Mouse (Mus musculus) thymus, postnatal 0 days (tissue): Measurements from ENCODE around the gene Dnajc5. TPM values are rescaled to one million over a fixed set of nuclear protein-coding genes. Genes with fewer than 3 reads are reported as not detected.

Experiments
- DNase-seq: peaks from one replicate; pipeline ENCODE4 v3.0.0-alpha.2; 2015; ENCODE audit warnings: low spot score
- polyA plus RNA-seq: library from polyadenylated mRNA; unstranded; fragments of >200 nt; fragmentation: Nextera tagmentation; extraction: Ambion mirVana; gene quantifications from 2 replicates; pipeline ENCODE4 v1.2.1, GENCODE M21; 2015

Dnajc5 gene
- polyA plus RNA-seq, 1 experiment from 2014 or later: 86.7 TPM

DNA sequence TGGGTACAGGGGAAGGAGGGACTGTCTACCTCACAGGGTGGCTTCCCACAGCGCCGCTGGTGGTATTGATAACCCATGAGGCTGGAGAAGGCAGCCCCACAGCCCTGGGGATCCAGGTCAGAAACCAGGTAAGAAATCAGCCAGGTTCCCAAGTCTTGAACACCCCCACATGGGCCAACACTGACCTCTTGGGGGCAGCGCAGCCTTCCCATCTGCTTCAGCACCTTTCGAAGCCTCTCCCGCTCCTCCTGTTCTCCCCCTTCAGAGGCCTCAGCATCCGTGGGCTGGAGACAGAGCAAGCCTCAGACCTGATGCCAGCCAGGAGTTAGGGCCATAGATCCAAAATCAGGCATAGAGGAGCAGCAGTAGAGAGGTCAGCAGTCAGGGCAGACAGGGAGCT is 67.5 kb downstream of the Dnajc5 start:
- no peak for DNase-seq

DNA sequence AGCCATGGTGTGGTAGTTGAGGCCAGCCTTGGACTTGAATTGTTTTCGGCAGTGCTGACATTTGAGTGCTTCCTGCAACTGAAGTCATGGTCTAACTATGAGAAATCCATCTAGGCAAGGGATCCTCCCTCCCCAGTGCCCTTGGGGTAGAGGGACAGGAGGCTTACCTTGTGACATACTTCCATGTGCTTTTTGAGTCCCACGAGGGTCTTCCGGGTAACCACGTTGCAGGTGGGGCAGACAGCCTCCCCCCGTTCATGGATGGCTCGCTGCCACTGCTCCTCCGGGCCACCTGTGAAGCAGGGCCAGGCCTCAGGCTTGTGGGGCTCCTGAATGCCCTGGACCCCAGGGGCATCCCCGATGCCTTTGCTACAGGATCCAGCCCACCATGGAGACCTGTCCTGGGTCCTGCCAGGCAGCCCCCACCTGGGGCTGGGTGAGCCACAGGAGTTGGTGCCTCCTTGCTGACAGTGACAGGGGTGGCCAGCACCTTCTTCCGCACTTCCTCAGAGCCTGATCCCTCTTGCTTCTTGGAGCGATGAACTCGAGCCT is 68.0 kb downstream of the Dnajc5 start:
- no peak for DNase-seq

DNA sequence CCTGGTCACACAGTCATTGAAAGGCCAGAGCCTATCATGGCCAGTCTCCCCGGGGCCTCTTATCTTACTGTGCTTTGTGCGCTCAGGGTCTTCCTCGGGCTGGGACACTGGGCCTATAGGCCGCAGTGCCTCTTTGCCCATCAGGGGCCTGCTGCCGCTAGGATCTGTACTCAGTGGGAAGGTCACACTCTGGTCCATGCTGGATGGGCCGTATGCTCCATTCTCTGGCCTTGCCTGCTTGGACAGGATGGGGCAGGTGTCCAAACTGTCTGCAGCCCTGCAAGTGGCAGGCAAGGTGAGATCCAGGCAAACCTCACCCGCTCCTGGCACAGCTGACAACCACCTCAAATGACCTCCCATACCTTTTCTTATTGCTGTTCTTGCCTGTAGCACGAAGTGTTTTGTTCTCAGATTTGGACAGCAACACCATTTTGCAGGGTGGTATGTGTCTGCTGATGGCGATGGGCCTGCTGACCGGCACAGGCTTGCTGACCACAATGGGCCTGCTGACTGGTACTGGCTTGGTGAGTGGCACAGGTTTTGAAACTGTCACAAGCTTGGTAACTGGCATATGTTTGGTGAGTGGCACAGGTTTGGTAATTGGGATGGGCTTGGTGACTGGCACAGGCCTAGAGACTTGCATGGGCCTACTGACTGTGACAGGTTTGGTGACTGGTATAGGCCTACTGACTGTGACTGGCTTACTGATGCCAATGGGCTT is 68.9 kb downstream of the Dnajc5 start:
- DNase-seq: no peak

DNA sequence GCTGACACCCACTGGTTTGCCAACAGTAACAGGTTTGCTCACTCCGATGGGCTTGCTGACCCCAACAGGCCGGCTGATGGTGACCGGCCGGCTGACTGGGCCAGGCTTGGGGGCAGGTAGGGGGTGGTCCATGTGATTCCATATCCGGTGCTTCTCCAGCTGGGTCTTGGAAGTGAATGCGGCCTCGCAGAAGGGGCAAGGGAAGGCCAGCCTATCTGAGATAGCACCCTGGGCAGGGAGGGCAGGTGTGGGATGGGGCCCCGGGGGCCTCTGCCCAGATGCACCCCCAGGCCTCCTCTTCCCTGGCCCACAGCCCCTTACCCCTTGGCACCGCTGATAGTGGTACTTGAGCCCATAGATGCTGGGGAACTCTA is 69.4 kb downstream of the Dnajc5 start:
- no peak for DNase-seq

DNA sequence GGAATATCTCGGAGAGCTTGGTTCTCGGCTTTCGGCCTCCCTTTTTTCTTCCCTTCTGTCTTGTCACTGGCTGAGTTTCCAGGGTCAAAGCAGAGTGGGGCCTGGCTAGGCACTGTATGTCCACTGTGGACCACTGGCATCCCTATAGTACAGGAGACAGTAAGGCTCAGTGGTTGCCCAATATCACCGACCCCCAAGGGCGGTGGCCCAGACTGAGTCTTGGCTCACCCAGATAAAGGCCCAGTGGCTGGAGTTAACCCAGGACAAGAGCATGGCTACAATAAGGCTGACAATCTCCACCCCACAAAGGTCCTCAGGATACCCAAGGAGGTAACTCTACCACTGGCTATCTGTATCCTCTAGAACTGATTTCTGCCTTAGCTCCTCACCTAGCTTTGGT is 70.2 kb downstream of the Dnajc5 start:
- no peak for DNase-seq

DNA sequence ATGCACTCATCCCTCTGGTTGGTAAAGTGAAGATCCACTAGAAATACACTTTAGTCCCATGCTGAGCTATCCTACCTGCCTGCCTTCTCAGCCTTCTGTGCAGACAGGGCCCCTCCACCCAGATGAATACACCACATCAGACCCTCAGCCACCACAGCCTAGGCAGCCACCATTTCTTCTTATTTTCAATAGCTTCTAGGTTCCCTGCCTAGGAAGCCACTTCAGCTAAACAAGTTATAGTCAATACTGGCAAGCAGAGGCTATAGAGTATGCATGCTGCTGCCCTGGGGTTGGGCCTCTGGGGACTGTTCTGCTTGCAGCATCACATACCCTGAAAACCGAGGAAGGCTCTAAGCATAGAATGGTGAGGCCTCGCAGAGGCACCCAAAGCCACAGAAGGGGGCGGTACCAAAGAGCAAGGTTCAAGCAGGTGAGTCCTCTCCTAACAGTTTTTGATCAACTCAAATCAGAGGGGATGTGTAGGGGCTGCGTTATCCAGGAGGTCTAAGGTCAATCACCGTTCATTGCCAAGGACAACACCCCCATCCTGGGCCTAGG is 71.3 kb downstream of the Dnajc5 start, which contains the start of gene Prpf6:
Gene Prpf6, plus strand, starts transcription at position 341 of the 558 bp plus-strand sequence.
- DNase-seq: peak; percentile 67

DNA sequence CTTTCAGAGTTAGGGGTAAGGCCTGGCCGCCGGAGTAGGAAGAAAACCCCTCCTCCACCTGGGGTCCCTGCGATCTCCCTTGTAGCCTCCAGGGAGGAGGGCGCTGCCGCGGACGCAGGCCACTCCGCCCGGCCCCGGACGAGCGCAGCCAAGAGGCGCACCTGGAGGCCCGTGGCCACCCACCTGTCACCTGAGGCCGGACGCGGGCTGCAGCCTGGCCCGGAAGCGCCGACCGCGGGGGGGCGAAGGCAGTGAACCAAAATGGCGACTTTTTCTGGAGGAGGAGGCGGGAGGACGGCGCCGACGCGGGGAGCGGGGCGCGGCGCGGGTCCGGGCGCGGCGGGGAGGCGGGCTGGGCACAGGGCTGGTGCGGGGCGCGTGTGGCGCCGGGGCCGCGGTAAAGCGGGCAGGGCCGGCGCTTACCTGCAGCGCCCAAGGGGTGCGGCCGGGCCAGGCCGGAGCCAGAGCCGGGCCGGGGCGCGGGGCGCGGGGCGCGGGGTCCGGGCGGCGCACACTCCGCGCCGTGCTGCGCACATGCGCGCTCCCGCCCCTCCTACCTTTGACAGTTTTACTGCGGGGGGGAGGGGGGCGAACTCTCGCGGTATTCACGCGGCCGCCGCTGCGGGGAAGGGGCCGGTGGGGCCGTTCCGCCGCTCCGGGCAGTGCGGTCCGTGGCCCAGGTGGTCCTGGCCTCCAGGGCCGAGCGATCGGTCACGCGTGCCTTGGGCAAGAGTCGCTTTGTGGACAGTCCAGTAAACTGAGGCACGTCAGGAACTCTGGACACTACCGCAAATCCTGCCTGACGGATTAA is 72.2 kb downstream of the Dnajc5 start, which contains the start of gene Zfp512b:
Gene Zfp512b, minus strand, starts transcription at position 573 of the 811 bp plus-strand sequence.
- DNase-seq: peak; percentile 63

DNA sequence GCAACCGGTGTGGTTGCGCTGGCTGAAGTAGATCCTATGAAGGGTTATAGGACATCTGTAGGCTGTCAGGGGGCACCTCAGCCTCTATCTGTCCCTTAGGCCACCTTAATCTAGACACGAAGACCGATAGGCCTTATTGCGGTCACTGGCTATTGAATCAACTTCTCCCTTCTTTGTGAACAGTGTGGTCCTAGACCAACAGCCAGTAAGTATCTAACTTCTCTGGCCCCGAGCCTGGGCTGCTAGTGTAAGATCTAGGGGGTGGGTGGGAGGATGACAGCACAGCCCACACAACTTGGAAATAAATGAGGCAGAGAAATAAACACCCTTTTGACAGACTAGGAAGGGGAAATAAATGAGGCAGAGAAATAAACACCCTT is 72.7 kb downstream of the Dnajc5 start:
- DNase-seq: no peak

DNA sequence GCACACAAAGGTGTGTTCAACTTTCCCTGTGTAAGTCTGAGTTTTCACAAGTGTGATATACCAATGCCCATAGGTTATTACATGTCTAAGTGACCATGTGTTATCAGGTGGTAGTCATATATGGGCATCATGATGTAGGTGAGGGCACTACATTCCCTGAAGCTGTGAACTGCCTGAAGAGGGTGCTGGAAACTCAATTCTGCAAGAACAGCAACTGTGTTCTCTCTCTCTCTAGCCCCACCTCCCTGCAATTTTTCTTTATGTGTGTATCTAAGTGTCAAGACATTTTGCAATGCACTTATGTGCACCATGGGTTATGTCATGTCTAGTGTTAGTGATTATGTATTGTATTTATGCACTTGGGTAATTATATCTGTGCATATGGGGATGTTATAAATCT is 73.7 kb downstream of the Dnajc5 start:
- DNase-seq: no peak

DNA sequence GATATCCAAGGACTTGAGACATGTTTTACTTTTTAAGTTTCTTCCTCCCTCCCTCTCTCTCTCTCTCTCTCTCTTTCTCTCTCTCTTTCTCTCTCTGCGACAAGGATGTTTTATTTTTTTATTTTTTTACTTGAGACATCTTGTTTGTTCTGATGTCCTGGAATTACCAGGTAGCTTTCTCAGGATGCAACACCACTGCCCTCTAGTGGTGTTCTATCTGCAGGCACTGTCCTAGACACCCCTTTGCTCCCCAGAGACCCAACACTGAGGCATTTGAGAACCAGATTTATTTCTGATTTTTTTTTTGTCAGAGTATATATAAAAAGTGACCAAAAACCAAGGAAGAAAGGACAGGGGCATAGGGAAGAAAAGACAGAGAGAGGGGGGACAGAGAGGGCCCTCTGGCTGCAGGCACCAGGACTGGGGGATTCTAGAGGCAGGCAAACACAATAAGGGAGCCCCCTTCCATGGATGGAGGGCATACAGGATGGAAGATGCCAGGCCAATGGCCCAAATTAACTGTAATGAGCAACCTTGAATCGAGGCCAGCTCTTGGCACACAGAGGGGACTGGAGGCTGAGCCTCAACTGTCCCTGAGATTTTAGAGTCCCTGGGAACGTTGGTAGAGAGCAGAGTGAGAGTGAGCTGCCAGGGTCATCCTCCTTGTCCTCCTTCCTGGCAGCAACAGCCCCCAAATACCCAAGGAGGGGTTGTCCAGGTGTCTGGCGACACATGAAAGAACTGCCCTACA is 74.8 kb downstream of the Dnajc5 start:
- peak; percentile 64 for DNase-seq

DNA sequence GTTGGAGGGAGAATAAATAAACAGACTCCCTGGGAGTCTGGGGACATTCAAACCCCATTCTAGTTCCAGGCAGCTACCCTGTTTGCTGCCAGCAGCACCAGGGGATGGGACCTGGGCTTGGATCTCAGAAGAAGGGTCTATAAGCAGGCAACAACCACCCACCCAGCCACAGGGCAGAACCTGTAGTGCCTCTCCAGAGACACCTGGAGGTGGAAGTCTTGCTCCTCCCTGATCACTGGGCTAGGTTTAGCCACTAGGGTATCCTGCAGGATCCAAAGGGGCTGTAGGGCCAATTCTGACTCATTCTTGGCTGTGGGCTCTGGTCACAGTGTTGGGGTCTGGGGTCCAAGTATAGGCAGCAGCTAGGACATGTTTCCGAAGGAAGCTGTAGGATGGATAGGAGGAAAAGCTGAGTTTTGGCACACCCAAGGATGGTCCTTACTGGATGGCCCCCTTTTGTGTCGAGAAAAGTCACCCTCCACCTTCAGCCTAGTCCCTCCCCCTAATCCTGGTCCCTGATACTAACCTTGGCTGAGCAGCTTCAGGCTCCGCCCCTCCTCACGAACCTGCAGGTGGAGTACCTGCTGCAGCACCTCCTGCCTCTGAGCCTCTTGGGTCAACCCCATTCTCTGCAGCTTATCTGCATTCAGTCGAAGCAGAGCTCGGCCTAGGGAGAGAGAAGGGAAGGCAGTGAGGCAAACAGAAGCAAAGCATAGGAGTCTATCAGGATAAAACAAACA is 76.1 kb downstream of the Dnajc5 start:
- DNase-seq: no peak

DNA sequence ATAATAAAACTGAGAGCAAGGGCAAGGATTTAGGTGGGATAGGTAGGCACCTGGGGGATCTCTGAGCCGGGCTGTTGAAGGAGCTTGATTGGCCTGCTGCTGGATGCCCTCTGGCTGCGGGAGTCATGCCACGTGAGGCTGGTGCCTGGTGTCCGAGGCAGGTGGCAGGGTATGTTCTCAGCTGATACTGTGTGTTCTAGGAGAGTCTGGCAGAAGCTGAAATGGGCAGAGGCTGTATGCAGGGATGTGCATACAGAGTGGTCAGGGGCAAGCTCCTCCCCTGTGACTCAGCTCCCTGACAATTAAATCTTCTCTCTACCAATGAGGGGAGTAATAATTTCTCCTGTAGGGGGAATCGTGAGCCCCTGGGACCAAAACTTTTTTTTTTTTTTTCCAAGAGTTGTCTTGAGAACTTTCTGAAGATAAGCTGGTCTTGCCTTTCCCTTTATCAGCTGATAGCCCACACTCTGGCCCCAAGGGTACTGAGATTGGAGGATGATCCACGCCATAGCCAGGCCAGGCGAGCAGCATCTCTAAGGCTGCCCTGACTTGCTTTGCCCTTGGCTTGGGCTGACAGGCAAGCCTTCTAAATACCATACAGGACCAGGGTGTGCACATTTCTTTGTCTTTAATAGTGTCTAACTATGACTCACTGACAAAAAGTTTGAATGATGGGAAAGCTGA is 77.2 kb downstream of the Dnajc5 start:
- no peak for DNase-seq

DNA sequence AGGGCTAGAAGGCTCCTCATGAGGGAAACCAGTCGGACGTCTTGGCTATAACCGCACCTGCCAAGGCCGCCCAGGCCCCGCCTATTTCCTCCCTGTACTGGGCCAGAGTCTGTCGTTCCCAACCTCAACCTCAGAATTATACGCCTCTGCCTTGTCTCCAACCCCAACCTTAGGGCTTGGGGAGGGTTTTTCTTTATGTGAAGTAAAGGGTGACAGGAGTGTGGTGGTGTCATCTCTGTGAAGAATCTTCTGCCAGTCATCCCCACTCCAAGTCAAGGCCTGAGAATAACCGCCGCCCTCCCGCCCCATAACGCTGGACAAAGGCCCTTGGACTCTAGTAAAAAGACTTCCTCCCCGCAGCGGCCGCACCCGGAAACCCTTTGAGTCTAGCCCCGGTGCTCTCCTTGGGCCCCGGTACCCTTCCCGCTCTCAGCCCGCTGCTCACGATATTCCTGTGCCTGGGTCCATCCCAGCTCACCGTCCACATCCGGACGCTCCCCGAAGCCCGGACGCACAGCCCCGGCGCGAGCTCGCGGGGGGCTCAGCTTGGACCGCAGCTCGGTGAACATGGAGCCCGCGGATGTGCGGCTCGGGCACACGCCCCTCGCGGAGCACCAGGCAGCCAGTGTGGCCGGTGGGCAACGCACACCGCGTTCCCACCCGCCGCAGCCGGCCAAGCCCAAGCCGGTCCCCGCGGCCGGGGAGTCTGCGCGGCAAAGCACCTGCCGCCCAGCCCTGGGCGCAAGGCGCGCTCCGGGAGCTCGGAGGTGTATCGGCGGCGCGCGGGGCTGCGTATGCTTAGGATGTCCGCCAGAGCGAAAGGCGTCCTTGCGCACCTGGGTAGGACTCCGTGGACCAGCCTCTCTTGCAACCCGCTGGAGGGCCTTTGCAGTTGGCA is 78.4 kb downstream of the Dnajc5 start, which contains the start of gene Samd10:
Gene Samd10, minus strand, starts transcription at position 759 of the 898 bp plus-strand sequence.
- peak; percentile 68 for DNase-seq

DNA sequence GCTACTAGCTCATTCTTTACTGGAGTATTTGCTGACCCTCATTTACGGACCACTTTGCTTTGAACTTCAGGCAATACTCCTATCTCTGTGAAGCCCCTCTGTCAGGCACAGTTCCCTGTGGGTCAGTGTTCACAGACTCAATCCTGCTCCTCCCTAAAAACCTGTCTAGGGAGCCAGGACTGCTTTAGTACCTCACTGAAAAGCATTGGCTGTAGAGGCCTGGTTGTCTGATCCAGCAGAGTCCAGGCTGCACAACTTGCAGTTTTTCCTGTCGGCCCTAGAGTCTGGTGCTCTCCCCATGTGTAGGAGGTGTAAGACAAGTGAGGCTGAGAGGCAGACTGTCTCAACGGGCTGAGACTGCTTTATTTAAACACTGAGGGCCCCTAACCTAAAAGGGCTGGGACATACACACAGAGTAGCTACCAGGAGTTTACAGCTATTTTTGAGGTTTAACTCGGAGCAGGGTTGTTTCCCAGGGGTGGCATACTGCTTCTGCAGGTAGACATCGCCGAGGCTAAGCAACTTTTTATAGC is 80.0 kb downstream of the Dnajc5 start:
- DNase-seq: no peak

DNA sequence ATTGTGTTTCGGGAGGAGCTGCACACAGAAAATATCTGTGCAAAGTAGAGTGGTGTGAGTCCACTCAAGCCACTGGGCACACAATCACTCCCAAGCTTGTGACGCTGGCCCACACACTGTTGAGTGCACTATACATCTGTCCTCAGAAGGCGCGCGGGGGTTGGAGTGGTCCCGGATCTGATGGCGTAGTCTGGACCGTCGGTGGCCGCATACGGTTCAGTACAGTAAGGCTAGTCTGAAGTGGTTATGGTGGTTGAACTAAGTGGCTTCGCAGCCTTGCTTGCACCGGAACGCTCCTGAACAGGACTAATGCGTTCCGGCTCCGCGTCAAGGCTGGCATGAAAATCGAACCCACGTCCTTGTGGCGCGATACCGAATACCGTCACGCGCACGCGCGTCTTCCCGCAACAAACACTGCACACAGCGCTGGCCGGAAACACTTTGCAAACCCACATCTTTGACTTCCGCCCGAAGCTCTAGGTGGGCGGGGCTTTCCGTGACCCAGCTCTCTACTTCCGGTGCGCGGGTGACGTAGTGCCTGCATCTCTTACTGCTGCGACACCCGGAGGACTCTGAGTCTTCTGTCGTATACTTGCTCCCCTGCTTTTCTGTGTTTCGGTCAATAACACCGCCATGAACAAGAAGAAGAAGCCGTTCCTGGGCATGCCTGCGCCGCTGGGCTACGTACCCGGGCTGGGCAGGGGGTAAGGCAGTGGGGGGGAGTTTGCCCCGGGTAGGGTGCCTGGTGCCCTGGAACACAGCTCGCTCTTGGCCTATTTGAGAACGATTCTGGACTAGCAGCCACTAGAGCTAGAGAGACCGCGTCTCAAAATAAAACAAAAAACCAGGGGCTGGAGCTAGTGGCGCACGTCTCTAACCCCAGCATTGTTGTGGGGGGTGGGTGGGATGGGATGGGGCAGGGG is 80.8 kb downstream of the Dnajc5 start:
- DNase-seq: peak; percentile 98

DNA sequence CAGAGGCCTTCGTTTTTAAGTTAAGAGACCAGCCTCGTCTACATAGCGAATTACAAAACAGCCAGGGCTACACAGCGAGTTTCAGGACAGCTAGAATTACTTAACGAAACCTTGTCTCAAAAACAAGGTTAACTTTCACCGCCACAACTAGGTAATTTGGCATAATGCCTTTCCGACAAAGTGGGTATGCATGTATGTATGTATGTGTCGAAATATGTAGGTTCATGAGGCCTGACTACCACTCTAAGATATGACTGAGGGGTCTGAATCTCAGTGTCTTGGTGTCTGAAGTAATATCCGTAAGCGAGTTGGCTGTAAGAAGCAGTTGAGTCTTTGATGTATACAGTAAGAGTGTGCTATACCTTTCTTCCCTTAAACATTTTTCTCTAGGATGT is 81.5 kb downstream of the Dnajc5 start:
- no peak for DNase-seq

DNA sequence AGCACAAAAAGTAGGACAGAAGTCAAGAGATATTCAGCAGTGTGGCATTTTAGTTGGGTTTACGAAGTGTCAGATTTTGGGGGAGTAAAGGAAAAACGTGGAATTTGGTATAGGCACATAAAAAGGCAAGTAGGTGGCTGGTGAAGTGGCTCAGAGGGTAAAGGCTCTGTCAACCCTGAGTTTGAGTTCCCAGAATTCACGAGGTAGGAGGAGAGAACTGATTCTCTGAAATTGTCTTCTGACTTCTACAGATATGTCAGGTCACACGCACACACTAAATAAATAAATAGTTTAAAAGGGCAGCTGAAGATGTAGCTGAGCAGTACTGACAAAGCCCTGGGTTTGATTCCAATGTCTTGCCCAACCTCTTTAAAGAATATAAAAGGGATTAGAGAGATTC is 82.1 kb downstream of the Dnajc5 start:
- DNase-seq: no peak
